Mouse (Mus musculus) retina, adult 2 months (tissue): ENCODE measurements around the gene 1700042G07Rik.

ENCODE experiments used
- DNase-seq: peaks from one replicate; pipeline ENCODE4 v3.0.0-alpha.2; 2012; ENCODE audit warnings: low read depth, low spot score

1700042G07Rik gene

DNA sequence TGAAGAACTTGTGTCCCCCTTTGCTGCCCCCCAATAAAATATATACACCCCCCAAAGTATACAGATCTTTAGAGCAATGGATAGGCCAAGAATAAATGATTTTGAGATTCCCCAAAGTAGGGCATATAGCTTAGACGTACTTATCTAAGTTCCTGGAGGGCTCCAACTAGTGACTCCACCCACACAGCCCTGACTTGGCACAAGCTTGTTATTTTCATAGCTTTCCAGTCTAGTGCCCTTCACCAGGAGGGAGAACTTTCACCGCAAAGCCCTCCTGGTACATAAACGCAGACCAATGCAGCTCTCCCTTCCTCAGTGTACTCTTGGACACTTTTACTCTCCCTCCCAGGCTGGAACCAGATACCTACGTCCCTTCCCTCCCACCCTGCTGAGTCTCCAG lies 11.0 kb upstream of the 1700042G07Rik start:
- DNase-seq = no peak

- DNase-seq = no peak
Observed at GRCm38 (mm10) chr4:116164759-116165554, 8.2 kb upstream of the 1700042G07Rik start.

GRCm38 (mm10) chr4:116165708-116166407 lies 7.3 kb upstream of the 1700042G07Rik start:
- no peak for DNase-seq

GRCm38 (mm10) chr4:116167404-116167803 lies 5.8 kb upstream of the 1700042G07Rik start, which contains the start of gene Tspan1:
Gene Tspan1, minus strand, starts transcription at chr4:116167601.
- DNase-seq = no peak

GRCm38 (mm10) chr4:116168617-116169352 lies 4.4 kb upstream of the 1700042G07Rik start:
- no peak for DNase-seq

DNA sequence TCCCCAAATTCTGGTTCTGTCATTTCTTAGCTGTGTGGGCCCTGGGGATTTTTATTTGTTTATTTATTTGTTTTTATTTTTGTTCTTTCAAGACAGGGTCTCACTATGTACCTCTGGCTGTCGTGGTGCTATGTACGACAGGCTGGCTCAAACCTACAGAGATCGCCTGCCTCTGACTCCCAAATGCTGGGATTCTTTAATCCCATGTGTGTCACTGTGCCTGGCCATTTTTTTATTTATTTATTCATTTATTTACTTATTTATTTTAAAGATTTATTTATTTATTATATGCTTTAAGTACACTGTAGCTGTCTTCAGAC lies 3.9 kb upstream of the 1700042G07Rik start:
- no peak for DNase-seq

DNA sequence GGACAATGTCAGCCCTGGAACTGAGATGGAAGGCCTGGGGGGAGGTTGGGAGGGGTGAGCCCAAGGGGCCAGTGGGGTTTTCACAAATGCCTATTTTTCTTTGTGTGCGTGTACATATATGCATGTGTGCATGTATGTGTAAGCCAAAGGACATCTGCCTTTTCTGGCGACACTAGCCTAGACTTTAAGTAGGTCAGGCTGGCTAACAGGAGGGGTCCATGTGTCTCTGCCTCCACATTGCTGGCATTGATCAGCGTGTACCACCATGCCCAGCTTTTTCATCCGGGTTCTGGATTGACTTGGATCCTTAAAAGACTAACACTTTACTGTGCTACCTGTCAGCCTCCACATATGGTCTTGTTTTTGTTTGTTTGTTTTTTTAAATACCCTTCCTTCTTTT lies 580 bp downstream of the 1700042G07Rik start:
- no peak for DNase-seq

DNA sequence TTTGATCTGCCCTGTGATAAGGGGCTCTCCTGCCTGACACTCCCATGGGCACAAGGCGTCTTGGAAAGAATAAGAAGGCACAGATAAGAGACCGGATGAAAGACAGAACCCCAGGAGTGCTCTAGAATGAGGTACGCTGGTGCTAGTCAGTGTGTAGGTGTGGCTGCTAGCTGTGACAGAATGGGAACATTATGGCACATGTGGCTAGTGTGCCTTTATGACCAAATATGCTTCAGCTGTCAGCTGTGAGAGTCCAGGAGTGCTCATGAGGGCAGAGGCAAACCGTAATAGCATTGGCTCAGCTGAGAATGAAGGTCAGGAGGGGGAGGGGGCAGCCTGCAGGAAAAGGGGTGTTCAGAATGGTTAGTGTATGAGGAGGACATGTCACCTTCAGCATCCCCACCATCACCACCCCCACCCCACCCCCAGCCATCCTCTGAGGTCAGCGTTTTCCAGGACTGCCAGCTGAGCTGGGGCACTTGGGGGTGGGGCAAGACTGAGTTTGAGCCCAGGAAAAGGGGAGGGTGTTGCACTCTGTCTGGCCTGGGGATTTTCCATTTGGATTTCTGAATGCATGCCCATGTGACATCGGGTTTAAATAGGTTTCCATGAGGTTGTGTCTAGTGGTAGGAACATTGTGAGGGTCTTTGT lies 1.4 kb downstream of the 1700042G07Rik start:
- DNase-seq = no peak

- DNase-seq = no peak
Observed at GRCm38 (mm10) chr4:116175136-116175535, 2.0 kb downstream of the 1700042G07Rik start.

DNA sequence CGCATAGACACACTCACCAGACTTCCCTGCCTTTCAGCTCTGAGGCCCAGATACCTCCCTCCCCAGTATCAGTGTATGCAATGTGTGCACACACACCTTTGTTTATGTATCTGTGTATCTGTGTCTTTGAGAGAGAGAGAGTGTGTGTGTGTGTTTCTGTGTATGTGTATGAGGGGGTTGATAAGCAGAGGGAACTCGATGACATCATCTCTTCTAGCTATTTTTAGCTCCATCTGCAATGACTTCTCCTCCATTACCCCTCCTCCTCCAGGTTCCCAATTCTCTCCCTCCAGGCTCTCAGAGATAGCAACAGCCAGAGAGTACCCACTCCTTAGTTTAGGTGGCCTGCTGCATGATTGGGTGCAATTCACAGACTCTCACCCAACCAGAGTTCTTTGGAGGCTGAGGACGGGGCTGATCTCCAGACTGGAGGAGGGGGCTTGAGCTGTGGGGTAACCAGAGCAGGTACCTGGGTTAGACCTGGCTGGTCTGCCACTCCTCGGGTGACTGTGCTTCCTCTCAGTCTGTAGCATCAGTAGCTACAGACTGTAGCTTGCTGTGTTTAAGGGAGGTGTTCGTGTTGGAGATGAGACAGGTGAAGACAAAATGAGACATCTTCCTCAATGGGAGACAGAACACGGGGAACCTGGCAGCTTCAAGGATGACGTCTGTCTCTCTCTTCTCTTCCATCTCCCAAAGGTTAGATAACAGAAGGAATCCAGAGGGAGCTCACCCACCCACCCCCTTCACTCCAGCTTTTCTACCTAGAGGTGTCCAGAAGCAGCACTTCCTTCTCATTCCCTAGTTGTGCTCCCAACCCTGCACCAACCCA lies 2.8 kb downstream of the 1700042G07Rik start:
- no peak for DNase-seq

GRCm38 (mm10) chr4:116176543-116176988 lies 3.4 kb downstream of the 1700042G07Rik start:
- DNase-seq = no peak

- no peak for DNase-seq
Observed at GRCm38 (mm10) chr4:116177140-116177539, 4.0 kb downstream of the 1700042G07Rik start.

GRCm38 (mm10) chr4:116182079-116182478 lies 8.9 kb downstream of the 1700042G07Rik start:
- DNase-seq = no peak

DNA sequence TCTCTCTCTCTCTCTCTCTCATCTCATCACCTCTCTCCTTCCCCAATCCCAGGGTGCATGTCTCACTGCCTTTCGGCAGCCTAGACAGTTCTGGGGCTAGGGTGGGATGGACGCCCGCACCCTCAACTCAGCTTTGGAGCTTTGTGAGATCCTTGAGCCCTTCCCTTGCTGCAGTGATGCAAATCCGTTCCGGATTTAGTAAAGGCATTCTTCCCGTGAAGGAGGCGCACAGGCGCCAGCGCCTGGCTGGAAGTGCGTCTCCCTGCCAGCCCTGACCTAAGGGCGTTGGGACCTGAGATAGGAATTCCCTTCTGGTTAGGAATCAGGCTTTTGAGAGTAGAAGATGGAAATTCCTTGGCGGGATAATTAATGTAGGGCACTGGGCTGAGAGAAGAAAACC lies 9.6 kb downstream of the 1700042G07Rik start:
- DNase-seq = no peak

- DNase-seq = no peak
Observed at GRCm38 (mm10) chr4:116185083-116185482, 11.9 kb downstream of the 1700042G07Rik start.

DNA sequence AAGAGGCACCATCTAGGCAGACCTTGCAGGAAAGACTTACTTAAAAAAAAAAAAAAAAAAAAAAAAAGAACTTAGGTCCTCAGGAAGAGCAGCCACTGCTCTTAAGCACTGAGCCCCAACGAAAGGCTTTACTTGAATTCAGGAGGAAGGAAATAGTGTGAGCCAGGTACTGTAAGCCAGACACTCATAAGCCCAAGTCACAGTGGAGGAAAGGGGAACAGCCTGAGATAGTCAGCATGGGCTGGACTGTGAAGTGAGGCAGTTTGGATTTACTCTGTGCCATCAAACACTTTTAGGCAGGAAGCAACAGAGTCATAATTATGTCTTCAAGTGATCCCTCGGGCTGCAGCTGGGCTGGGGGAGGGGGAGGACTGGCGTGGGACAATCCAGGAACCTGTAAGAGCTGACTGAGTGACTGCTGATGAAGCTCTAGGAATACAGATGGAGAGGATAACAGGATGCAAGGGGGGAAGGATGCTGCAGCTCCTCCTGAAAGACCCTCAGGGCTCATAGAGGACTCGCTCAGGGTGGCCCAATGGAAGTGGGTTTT lies 19.2 kb downstream of the 1700042G07Rik start:
- no peak for DNase-seq

DNA sequence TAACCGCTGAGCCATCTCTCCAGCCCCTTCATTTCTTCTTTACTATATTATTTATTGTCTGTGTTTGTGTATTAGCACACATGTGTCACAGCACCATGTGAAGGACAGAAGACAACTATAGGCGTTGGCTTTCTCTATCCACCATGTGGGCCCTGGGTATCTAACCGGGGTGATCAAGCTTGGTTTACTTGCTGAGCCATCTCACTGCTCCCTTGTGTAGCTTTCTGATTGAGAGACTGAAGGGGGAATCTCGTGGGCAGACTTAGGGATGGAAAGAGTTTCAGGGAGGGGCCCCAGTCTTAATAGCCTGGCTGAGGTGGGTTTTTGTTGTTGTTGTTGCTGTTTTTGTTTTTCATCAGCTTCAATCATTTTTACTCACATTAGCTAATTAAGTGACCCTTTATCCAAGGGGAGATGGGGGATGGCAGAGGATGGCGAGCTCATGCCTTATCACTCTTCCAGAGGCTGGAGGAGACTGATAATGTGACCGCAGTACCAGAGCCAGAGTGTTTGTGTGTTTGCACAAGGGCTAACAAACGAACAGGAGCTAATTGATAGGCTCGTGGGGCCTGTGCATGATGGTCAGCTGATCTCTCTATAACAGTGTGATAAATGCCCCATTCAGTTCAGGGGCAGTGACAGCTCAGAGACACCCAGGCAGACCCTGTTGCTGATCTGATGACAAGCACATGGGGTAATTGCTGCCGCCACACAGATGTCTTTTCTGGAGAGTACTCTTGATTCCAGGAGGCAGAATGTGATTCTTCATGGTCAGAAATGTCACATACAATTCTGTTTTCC lies 20.6 kb downstream of the 1700042G07Rik start:
- no peak for DNase-seq

DNA sequence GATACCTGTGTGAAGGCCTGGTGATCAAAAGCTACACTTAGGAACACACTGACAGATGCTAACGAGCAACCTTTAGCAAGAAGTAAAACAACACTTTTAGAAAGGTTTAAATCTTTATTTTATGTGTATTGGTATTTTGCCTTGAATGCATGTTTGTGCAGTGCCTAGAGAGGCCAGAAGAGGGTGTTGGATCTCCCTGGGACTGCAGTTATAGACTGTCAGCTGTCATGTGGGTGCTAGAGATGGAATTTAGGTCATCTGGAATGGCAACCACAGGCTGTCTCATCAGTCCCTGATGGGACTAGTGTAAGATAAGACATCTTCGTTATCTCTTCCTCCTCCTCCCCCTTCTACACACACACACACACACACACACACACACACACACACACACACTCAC lies 25.2 kb downstream of the 1700042G07Rik start:
- DNase-seq = no peak

DNA sequence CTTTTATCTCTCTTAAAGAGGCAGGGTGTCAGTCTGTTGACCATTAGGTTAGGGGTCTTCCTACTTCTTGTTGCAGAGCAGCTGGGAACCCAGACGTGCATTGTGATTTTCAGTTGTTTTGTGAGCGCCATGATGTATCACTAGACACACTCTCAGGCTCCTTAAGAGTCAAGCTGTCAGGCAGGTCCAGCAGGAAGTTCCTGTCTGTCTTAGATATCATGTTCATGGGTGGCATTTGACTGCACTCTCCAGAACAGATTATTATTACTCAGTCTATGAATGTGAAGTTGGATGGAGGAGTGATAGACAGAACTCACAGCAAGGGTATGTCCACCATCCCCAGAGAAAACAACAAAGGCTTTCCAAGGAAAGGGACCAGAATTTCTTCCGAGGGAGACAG lies 31.2 kb downstream of the 1700042G07Rik start:
- DNase-seq = no peak

DNA sequence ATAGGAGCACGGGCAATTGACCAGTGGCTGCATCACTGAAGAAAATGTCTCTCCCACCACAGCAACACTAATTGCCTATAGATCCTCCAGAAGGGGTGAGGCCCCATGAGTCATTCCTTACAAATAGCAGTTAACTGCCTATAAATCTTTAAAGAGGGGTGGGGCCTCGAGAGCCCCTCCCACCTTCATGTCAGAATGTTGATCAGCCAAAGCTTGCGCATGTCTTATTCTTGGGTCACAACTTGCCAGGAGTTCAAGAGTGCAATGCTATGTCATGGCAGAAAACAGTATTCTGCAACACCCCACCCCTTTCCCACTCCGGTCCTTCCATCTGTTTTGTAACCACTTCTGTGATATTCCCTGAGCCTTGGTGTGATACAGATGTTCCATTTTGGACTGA lies 33.4 kb downstream of the 1700042G07Rik start:
- DNase-seq = no peak
